Mouse (Mus musculus) T-cell, adult 66 days (primary cell): ENCODE results near the gene Igfbp3. TPM values are rescaled to one million over a fixed set of nuclear protein-coding genes. Genes with fewer than 3 reads are reported as not detected.

Source experiments
- total RNA-seq, 2 experiments: library from RNA; stranded (reverse); gene quantifications; 3 replicates in 1 of 2; 4 replicates in 1 of 2; pipeline ENCODE4 v1.2.4; 2023

Gene Igfbp3
- total RNA-seq = not detected

GRCm38 (mm10) chr11:7213501-7214341 is at the start of gene Igfbp3:
Gene Igfbp3 (minus strand): TSS chr11:7213923.

GRCm38 (mm10) chr11:7197491-7197941 is 16.2 kb downstream of the Igfbp3 start, which contains the start of gene Igfbp1:
Gene Igfbp1 (plus strand): TSS chr11:7197782.

GRCm38 (mm10) chr11:7188469-7188868 is 25.3 kb downstream of the Igfbp3 start, which contains the start of gene Gm11985:
Gene Gm11985 (minus strand): TSS chr11:7188569.

Other genes starting within 250 kb of the Igfbp3 start
- 1 to 10 TPM; 2.7 to 2.8 TPM for gene Adcy1, start 150.4 kb downstream of the Igfbp3 start, total RNA-seq
- not detected for gene Gm11985, start 25.4 kb downstream of the Igfbp3 start, total RNA-seq
- not detected for gene Igfbp1, start 16.1 kb downstream of the Igfbp3 start, total RNA-seq